24 mouse cellular contexts compared by ENCODE assay signal in the genomic region with DNA sequence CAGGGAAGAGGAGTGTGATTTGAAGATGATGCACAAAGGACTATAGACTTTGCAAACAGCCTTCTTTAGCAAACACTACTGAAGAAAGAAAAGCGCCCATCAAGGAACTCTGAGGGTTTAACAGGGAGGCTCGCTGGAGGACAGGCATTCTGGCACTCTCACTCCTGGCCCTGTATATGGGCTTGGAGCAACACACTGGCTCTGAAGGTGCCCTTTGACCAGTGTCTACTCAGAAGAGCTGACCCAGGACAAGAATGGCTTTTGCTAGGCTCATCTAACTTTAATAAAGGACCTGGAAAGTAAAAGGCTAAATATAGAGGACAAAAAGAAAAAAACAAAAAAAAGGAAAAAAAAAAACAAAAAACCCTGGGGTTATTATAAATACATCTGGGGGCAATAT.
"Had no signal": no experiment of that assay in that cellular context is flagged by ENCODE, and none has a peak within 500 bp of the region (broad histone marks: within the 10 kb centered on the region; RNA-seq: fewer than 3 reads in every experiment).

No protein-coding gene starts in this region.

- ATAC-seq: hindbrain, embryonic 16.5 days; inflammation-experienced regulatory T-cells, adult 6 months; intestine, embryonic 15.5 days; intestine, postnatal 0 days; liver, postnatal 0 days had no signal

- H3K27me3 ChIP-seq: heart, embryonic 12.5 days; hindbrain, embryonic 12.5 days; intestine, embryonic 15.5 days; kidney, embryonic 15.5 days; limb, embryonic 12.5 days; liver, embryonic 13.5 days; liver, embryonic 15.5 days had no signal

- H3K4me1 ChIP-seq: heart, embryonic 10.5 days; hindbrain, embryonic 10.5 days; hindbrain, embryonic 12.5 days; intestine, embryonic 15.5 days; kidney, embryonic 15.5 days; limb, embryonic 10.5 days; limb, embryonic 12.5 days; liver, embryonic 13.5 days had no signal

- DNase-seq: gastrocnemius, adult 2 months; gastrocnemius, postnatal 10 days; gastrocnemius, postnatal 25 days; heart, adult 18-20 months; heart, postnatal 10 days; heart, postnatal 4 days; kidney, postnatal 4 days; liver, embryonic 13.5 days; liver, postnatal 0 days had no signal

- H3K9ac ChIP-seq: heart, embryonic 12.5 days; hindbrain, embryonic 12.5 days; hindbrain, embryonic 14.5 days; intestine, embryonic 15.5 days; kidney, embryonic 15.5 days; limb, embryonic 12.5 days; liver, embryonic 13.5 days; liver, embryonic 15.5 days; liver, postnatal 0 days had no signal

- H3K27ac ChIP-seq: gastrocnemius, adult 2 months; heart, embryonic 10.5 days; hindbrain, embryonic 10.5 days; hindbrain, embryonic 12.5 days; hindbrain, embryonic 14.5 days; intestine, embryonic 15.5 days; kidney, embryonic 15.5 days; layer of hippocampus, adult 2 months; left cerebral cortex, adult 2 months; limb, embryonic 10.5 days; limb, embryonic 12.5 days; liver, embryonic 13.5 days; liver, embryonic 15.5 days had no signal

- H3K4me3 ChIP-seq: gastrocnemius, adult 2 months; heart, embryonic 10.5 days; heart, embryonic 12.5 days; hindbrain, embryonic 10.5 days; hindbrain, embryonic 12.5 days; intestine, embryonic 15.5 days; kidney, embryonic 15.5 days; layer of hippocampus, adult 2 months; left cerebral cortex, adult 2 months; limb, embryonic 10.5 days; limb, embryonic 12.5 days; liver, embryonic 13.5 days; liver, embryonic 15.5 days had no signal
